Mouse (Mus musculus): Measurements from ENCODE around the gene Tmem28.

DNA sequence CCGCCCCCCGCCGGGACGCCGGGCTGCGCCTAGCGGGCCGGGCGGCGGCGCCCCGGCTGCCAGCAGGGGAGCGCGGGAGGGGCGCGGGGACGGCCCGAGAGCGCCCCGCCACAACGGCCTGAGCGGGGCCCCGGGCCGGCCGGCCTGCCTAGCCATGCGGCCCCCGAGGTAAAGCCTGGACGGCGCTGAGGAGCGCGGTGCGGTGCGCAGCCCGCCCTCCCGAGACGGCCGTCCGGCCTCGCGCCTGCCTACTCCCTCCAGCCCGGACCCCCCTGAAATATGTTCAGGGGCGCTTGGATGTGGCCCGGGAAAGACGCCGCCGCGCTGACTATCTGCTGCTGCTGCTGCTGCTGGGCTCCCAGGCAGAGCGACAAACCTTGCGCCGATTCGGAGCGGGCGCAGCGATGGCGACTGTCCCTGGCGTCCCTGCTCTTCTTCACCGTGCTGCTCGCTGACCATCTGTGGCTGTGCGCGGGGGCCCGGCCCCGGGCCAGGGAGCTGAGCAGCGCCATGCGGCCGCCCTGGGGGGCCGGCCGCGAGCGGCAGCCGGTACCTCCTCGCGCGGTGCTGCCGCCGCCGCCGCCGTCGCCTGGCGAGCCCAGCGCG is at the start of gene Tmem28:
- TF ChIP-seq BHLHE40 (IDR thresholded peaks at IDR 0.05; ENCODE audit: low read depth, low read length) (no peak), EP300 (IDR thresholded peaks at IDR 0.05; ENCODE audit: low read length) (no peak), CTCF (conservative IDR thresholded peaks at IDR 0.05 in 1 of 2, IDR thresholded peaks at IDR 0.05 in 1 of 2; ENCODE audit: low read depth in 2 of 2, low read length in 2 of 2) (no peak), RAD21 (IDR thresholded peaks at IDR 0.05; ENCODE audit: low read depth, low read length) (no peak), SIN3A (IDR thresholded peaks at IDR 0.05; ENCODE audit: low read length) (no peak), E2F4 (IDR thresholded peaks at IDR 0.05; ENCODE audit: insufficient replicate concordance, low read depth, low read length) (no peak), JUND (conservative IDR thresholded peaks at IDR 0.05; ENCODE audit: low read depth, low read length) (no peak), TCF12 (IDR thresholded peaks at IDR 0.05; ENCODE audit: low read depth, low read length) (no peak), POLR2A (IDR thresholded peaks at IDR 0.05; ENCODE audit: low read depth, low read length) (no peak), MXI1 (IDR thresholded peaks at IDR 0.05; ENCODE audit: low read depth, low read length) (no peak)
